Mouse (Mus musculus): ENCODE results near the gene Tbc1d14. TPM values are rescaled to one million over a fixed set of nuclear protein-coding genes. Genes with fewer than 3 reads are reported as not detected.

Gene Tbc1d14
- total RNA-seq, 2 experiments from 2014 or later, result 15.0 to 19.5 TPM

DNA sequence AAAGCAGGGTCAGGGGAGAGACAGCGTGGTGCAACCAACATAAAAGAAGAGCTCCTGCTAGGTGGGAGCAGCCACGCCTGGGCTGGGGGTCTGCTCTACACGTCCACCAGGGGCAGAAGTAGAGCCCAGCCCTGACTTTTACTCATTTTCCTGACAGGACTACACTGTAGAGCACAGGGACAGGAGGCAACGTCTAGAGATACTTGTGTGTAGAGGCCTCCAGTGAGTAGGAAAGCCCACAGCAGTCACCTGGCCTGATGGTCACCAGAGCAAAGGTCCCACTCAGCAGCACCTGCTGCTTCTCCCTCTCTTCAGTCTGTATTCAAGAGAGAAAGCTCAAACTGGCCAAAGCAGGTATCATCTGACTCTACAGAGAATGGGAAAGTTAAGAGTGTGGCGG, 87.4 kb downstream of the Tbc1d14 start:
- DNase-seq, result no peak

DNA sequence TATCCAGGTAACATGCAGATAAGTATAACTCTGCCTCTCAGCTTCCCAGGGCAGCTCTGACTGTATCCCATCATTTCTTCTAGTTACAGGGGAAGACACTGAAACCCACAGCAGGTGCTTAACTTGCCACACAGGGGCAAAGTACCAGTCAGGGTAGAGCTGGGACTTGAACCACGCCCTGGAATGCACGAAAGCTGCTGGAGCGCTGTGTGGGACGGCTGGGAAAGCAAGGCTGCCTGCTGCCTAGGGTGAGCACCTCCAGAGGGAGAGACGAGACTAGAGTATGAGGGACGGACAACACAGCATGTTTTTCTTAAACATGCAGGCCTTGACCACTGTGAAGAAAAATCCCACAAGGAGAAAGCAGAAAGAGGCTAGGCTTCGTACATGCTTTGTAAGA, 87.8 kb downstream of the Tbc1d14 start:
- DNase-seq, result no peak

DNA sequence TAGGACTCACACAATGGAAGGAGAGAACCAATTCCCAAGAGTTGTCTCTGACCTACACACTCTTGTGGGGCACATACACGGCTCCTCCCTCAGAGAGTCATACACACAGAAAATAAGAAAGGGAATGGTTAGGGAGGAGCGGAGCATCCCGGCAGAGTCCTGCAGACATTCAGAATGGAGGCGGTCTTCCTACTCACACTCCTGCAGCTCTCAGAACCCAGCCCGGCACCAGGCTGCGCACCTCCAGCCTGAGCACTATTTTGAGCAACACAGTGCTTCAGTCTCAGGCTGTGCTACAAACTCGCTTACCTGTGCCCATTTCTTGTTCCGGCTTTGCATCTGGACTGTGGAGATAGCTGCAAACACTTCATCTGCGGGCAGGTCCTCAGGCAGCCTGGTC, 98.4 kb downstream of the Tbc1d14 start:
- no peak for DNase-seq

DNA sequence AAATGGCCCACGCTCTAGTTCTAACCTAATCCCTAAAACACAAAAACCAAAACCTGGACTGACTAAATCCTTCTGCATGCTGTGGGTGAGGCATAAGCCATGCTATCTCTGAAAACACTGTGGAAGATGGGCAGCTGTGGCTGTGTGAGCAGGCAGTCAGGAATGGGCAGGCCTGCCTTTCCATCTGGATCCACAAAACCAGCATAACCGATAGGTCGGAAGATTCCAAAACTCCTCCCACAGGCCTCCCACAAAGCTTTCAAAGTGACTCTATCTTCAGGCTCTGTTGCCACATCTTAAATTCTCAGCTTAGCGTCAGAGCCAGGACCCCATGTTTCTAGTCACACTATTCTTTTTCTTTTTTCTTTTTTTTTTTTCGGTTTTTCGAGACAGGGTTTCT, 99.2 kb downstream of the Tbc1d14 start:
- no peak for DNase-seq

DNA sequence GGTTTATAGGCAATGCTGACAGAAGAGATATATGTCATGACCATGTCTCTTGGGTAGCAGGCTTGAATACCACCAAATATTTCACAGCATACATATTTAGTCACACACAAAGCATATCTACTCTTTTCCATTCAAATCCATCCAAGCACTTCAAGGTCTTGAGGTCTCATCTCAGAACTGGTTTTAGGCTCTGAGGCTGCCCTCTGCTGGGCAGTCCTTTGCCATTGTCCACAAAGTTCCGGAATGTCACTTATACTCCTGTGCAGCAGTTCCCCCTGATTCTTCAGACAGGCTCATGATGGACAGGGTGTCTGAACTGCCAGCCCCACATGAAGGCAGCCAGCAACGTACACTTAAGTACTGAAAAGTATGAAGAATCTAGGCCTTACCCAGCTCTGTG, 103.9 kb downstream of the Tbc1d14 start:
- DNase-seq, result no peak

DNA sequence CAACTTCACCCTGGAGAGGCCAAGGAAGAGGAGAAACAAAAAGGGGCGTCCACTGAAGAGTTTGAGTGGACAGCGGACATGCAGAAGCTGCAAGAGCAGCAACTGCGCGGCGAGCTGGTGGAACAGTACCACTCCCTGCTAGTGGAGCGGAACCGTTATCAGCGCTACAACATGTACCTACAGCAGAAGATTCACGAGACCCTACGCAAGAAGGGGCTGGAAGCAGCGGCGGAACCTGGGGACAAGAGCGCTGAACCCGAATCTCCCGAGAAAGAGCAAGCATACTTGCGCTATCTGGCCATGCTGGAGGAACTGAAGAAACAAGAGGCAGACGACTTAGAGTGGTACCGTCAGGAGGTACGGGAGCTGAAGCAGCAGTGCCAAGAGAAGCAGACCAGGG, 107.8 kb downstream of the Tbc1d14 start:
- no peak for DNase-seq

DNA sequence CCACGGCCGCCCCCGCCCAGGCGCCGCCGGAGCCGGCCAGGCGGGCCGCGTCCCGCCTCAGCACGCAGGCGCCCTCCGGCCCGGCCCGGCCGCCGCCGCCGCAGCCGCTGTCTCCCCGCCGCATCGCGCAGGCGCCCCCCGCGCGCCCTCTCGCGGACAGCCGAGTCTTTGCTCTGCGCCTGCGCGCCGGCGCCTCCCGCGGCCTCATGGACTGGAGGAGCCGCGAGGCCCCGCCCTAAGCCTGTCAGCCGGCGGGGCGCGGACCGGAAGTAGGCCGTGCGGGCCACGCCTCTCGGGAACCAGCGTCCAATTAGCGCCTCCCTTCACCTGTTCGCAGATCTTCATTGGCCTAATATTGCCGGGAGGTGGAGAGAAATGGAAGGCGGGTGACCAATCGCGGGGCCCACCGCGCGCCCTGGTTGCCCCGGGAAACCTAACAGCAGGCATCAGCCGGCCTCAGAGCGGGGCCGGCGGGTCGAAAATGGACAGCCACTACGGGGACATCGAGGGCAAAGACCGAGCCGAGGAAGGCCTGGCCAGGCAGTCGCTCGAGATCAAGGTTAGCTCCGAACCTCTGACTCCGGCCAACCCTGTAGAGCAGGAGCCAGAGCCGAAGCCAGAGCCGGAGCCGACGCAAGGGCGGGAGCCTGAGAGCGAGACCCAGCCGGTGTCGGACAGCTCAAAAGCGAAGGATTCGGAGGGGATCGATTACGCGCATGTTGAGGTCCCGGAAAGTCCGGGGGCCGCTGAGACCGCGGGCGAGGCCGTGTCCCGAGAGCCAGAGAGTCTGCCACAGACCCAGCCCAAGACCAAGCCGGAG, 108.7 kb downstream of the Tbc1d14 start, which contains the start of the genes Tada2b and Ccdc96:
Gene Tada2b, minus strand, starts transcription at position 115 of the 820 bp plus-strand sequence.
Gene Ccdc96, plus strand, starts transcription at position 418 of the 820 bp plus-strand sequence.
- peak; percentile 98 for DNase-seq

DNA sequence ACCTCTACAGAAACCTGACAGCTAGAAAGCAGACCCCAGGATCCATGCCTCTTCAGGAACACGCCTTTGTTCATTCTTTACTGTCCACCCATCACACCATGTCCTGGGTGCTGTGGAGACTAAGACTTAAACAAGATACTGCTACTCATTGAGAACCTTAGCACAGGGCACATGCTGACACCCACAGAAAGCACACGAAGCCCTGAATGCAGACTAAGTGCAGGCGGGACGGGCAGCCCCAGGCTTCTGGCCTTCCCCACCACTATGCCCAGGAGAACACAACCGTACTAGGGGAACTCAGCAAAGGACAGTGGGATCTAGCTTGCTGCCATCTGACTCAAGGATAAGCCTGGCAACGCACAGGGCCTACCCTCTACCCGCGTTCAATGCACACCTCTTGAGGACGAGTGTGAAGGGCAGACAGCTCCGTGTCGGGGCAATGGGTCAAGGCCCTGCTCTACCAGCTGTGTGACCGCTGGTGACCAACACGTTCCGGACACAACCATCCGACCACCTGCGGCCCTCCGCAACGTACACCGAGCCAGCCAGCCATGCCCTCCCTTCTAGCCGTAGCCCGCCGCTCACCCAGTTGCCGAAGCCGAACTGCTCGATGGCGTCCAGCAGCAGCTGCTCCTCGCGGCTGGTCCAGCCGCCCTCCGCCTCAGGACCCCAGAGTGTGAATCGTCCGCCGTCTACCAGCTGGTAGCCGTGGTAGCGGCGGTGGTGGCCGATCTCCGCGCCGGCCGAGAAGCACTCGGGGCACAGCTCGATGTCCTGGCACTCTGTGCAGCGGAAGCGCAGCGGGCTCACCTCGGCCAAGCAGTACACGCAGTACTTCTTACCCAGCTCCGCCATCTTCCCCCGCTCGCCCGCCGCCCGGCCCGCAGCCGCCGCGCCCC, 109.6 kb downstream of the Tbc1d14 start:
- peak; percentile 61 for DNase-seq

DNA sequence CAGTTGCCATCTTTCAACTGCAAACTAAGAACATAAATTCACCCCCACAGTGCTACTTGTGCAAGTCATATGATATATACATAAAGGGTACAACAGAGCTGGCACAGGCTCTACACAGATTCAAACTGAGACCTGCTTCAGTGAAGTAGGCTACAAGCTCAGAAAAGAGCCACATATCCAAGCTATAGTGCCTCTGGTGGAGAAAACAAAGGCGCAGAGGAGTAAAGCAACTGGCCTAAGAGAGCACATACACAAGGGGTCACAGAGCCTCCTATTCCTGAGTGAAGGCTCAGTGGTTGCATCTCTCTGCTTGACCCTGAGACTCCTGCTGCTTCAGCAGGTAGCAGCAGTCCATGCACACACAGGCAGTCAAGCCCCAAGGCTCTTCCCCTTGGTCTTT, 112.0 kb downstream of the Tbc1d14 start:
- no peak for DNase-seq

DNA sequence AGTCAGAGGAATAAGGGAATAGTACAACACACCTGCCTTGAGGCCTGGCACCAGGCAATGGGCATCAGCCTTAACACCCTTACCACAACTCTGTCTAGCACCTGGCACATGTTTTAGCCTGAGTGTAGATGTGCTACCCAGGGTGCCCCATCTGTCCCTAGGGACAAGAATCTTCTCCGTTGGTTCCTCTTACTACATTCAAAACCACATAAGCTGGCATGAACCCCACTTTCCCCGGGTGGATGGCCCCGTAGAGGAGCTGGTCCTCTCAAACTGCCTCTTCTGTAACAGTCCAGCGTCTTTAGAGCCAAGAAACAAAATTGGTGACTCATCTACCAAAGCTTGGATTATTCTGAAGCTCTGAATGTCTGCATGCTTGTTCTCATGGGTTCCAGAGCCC, 112.7 kb downstream of the Tbc1d14 start:
- no peak for DNase-seq

DNA sequence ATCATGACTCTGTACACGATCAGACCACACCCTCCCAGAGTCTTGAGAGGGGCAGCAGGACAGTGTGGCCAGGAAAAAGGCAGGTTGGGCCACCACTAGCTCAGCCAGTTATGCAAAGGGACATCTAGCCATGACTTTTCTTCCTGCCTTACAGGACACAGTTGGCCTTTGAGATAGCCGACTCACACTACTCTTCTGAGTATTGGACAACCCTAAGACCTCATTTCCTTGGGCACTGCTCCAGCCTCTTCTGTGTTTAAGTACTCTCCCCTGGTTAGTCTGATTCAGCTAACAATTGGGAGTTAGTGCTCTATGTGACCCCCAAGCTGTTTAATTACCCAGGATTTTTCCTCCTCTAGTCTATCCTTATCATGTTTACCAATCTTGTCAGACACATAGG, 113.3 kb downstream of the Tbc1d14 start:
- no peak for DNase-seq

DNA sequence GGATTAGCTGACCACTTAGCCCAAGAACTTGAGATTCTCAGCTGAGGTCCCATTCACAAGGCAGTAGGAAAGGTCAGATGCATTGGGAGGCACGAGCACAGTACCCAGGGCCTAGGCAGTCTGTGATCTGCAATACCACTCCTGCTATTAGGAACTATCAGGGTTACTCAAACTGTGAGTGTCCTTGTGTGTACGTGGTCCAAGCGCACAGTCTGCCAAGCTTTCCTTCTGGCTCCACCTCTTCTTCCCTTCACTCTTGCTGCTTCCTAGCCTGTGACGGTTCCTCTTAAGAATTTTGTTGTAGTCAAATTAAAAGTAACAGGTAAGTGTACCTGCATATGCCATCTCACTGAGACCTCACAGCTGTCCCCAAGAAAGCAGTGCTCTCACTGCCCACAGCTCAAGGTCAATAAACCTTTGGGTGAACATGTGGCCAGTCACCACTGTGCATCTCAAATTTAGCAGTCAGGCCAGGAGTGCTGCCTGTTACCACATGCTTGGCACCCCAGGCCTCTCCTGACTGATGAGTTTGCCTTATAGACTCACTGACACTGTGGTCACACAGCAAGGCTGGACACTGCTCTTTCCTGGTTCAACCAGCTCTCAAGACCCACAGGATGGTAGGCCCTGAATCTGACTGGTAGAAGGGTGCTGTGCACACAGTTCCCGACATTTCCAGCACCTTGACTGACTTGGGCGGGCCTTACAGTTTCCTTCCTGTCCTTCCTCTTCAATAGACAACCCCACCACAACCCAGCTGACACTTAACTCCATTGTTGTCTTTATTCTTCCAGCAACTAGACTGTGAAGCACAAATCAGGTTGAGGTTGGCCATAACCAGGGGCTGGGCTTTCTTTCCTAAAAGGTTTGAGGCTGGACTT, 114.3 kb downstream of the Tbc1d14 start:
- DNase-seq, result no peak

DNA sequence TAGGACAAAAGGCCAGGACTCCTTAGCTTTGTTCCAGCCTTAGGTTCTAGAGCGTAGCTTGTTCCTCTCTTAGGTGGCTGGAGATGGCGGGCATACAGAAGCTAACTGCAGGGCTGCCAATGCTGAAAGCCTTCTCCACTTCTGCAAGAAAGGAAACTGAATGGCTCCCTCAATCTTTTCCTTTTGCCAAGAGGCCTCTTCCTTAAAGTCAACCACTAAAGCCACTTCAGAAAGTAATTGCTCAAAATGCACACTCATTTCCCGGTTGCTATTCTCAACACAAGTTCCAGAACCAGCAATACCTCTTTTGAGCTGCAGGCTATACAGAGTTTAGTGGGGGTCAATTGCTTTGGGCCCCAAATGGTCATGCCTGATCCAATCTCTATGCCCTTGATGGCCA, 115.6 kb downstream of the Tbc1d14 start:
- DNase-seq, result no peak

DNA sequence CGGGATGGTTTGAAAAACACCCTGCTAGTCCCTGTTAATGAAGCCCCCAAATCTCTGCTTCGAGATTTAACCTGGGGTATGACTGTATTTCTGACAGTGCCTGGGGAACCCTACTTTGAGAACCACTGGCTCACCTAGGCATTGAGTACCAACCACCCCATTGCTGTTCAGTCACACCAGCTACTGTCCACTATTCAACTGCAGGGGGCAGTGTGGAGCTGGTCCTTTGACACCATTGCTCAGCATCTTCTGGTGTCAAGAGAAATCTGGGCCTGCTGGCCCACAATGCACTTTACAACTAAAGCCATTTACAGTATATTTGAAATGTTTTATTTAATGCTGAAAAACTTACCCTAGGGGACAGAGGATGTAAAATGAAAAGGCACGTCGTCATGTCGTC, 118.8 kb downstream of the Tbc1d14 start:
- peak; percentile 73 for DNase-seq

DNA sequence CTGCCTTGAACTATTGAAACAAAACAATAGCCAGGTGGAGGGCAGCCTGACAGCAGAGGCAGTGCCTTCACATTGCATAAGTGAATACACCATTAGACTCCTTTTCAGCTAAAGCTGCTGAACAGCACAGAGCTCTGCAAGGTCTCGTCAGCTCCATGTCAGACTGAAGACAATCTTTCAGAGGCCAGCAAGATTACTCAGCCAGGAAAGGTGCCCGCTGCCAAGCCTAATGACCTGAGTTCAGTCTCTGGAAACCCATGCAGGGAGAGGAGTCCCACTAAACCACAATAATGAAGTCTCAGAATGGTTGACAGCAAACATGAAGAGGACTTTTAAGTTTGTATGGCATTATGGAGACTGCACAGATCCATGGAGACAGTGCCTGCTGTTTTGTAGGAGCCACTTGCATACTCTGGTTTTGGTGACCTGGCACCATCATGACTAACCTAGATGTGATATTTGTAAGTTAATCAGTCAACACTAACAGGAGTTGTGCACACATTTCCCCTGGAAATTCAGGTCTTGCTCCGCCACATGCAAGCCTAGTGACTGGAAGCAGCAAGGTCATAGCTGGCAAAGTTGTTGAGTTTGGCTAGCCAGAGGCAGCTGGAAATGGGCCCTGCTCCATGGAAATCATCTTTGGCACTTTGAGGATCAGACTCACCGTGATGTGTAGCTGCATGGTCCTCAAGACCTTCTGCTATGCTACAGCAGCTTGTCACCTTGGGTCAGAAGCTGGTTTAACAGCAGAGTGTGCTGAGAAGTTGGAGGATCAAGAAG, 120.0 kb downstream of the Tbc1d14 start:
- no peak for DNase-seq

DNA sequence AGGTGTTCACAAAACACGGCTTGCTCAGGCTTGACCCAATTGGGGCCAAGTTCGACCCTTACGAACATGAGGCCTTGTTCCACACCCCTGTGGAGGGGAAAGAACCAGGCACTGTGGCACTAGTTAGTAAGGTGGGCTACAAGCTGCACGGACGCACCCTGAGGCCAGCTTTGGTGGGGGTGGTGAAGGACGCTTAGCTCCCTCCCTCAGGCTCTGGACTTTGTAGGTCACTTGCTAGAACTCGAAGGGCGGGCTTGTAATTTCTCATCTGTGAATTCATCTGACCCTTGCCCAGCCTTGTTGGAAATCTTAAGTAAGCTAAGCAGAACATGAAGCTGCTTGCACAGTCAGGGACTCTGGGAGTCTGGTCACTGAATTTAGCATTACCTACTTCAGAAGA, 121.9 kb downstream of the Tbc1d14 start:
- DNase-seq, result no peak

DNA sequence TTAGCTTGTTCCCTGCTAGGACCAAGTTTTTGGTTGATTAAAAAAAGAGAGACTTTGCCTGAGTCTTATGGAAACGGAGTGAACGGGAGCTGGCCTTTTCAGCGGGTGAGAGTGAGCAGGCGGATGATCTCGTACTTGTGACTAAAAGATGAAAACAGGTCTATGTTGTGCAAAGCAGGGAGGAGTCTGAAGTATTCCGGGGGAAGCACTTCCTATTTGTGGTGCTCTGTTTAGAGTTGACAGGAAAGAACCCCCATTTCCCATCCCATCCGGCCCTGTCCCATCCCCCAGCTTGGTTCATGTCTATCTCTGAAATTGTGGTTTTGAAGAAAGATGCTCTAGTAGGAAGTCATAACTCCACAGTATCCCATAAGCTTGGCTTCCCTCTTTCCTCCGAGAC, 127.2 kb downstream of the Tbc1d14 start:
- no peak for DNase-seq

DNA sequence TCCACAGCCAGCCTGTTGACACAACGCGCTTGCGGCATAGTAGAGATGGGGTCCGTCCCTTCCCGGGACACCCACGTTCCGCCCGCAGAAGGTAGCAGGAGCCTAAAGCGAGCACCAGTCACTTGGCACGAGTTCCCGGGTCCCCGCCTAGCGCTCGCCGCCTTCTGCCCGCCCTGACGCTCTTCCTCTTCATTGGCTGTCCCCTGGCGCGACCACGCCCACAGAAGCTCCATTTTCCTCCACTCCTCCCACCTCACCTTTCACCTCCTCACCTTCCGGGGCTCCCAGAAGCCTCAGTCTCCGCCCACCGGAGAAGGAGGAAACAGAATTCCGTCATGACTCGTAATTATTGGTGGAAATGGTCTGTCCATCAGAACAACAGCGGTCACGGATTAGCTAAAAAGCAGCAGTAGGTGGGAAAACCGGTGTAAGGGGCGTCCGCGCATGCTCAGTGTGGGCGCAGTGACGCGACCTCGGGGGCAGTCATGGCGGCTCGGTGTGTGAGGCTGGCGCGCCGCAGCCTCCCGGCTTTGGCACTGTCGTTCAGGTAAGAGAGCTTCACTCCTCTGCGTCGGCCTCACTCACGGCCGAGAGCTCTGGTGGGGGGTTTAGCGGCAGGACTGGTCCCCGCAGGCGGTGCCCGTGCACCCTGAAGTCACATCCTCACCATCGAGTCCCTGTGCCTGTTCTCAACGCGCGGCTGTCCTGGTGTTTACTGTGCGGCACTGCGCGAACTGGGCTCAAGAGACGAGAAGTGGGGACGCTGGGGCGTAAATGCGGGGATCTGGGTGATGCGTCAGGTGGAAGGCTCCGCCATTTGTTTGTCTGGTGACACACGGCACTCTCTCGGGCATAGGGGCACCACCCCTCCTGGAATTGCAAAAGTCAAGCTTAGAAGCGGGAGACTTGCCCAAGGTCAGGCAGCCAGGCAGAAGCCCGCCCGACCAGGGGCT, 128.1 kb downstream of the Tbc1d14 start, which contains the start of gene Grpel1:
Gene Grpel1, plus strand, starts transcription at position 290 of the 953 bp plus-strand sequence.
- DNase-seq, result peak; percentile 97

DNA sequence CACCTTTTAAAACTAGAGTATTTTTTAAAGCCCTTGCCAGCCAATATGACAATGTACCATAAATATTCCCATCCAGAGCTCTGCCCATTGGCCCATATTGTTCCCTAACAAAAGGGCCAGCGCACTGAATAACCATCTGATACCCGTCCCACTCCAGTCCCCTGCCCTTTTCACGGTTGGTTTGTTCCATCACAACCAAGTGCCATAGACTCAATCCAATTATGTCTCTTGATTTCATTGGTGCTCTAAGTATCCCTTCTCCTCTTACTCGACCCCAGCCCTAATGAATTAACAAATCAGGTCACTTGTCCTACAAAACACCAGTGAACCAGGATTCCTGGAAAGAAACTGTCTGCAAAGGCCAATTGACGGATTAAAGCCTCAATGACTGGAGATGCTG, 129.7 kb downstream of the Tbc1d14 start:
- no peak for DNase-seq

DNA sequence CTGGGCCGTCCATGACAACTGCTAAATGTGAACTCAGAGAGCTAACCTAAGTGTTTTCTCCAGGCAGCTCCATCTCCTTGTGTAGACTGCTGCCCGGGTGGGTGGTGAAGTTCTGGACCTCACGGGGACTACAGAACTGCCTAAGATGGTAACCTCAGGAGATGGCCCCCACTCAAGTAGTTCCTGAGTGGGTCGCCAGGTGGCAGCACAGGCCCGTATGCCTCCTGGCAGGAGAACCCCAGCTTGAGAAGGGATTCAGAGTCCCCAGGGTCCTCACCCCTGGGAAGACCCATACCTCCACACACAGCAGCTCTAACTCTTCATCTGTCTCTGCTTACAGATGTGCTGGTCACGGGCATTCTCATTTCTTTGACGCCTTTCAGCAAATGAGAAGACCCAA, 130.3 kb downstream of the Tbc1d14 start:
- peak; percentile 85 for DNase-seq

Data from gastrocnemius, postnatal 10 days (tissue).